Mouse (Mus musculus): ENCODE data around the gene Apol10a.
A peak's percentile ranks its signal among the peaks of the same experiment; 100 is the strongest.
"Not testable (repeated sequence)": the region's sequence is repeated elsewhere in the genome, so short reads cannot be mapped to it uniquely, and the experiment has no call there.

Apol10a gene

DNA sequence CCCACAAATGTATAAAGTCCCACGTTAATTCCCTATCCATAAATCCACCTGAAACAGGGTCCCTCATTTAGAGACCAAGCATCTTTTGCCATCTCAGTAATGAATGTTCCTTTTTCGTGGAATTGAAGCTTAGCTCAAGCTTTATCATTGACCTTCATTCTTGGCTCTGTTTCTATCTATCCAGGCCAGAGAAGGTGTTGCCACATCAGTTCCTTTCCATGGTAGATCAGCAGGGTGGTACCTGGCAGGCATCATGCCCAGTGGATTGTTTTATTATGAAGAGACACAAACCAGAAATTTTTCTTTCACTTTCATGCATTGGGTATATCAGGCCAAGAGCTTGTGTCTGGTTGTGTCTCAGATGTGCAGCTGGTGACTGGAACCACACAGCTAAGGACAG, at the start of gene Apol10a:
TSS of gene Apol10a (plus strand) at position 355 of the 400 bp plus-strand sequence.
- DNase-seq (ENCODE audit: low spot score): not testable (repeated sequence)

DNA sequence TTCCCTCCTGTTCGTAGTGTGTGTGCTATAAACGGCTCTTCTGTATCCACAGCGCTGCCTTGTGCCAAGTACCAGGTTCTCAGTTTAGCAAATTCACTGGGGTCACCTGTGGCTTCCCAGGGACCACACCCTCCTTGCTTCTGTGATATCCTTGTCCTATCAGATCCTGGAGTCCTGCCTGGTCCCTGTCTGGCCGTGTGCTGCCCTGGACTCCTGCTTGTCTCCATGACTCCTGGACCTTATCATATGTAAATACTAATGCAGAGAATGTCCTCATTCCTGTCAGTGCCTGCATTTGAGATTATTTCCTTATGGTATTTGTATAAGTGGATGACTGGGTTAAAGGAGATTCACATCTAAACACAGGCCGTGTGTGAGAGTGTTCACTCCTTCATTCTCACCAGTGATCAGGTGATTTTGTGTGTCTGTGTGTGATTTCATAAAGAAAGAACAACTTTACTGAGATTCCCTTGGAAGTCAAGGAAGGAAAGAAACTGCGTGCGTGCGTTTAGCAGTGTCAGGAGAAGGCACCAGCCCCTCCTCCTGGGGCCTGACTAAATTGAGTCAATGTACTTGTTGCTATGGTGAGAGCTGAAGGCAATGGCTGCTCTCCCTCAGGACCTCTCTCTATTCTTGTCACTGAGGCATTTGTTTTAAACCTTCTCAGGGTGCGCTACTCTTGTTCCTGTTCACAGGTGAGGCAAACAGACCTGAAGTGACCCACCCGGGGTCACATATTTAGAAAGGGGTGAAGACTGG, 48.0 kb upstream of the Apol10a start:
- not testable (repeated sequence) for DNase-seq (ENCODE audit: low spot score)

DNA sequence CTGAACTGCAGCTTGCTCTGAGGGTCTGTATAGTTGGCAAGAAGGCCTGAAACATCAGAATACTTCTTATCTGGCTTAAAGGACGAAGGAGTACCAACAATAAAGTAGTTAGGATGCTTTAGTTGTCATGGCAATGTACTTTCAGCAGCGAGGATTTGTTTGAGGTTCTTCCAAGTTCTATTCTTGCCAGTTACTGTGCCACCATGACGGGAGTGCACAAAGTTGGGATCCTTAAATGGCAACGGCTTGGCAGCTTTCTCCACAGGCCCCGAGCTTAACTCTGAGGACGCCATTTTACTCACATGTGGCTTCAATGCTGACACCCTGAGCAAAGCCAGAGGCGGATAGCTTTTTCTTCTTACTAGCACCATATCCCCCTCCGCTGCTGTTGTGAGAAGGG, 32.1 kb upstream of the Apol10a start:
- not testable (repeated sequence) for DNase-seq (ENCODE audit: low spot score)

DNA sequence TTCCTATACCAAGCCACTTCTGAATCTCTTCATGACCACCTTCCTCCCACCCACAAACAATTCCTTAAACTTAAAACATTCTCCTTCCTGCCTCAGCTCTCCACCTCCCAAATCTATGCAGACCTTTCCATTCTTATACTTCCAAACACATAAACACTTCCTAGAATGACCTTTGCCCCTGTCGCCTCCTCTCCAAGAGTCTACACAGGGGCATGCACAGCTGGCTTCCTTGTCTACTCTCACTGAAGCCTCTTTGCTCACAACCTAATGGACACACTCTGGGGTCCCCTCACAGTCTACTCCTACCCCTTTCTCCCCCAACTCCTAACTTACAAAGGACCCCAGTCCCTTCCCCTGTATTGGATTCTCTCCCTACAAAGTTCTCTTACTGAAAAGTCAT, 31.2 kb upstream of the Apol10a start:
- not testable (repeated sequence) for DNase-seq (ENCODE audit: low spot score)

DNA sequence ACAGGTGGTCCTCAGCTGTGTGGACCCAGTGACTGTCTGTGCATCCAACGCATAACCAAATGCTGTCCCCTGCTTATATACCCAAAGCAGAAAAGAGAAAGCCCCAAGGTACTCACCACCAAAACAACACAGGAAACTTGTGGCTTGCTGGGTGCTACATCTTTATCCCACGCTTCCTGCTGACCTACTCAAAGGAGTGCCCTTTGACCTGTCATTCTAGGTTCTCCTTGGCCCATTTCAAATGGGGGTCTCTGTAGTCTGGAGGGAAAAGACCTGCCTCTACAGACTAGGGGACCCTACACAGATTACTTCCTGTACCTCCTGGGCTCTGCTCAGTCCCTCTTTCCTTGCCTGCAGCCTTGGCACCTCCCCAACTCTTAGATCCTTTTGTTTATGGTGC, 29.5 kb upstream of the Apol10a start, which contains the start of gene Apol7b:
TSS of gene Apol7b (minus strand) at position 101 of the 400 bp plus-strand sequence.
- DNase-seq (ENCODE audit: low spot score): not testable (repeated sequence)

DNA sequence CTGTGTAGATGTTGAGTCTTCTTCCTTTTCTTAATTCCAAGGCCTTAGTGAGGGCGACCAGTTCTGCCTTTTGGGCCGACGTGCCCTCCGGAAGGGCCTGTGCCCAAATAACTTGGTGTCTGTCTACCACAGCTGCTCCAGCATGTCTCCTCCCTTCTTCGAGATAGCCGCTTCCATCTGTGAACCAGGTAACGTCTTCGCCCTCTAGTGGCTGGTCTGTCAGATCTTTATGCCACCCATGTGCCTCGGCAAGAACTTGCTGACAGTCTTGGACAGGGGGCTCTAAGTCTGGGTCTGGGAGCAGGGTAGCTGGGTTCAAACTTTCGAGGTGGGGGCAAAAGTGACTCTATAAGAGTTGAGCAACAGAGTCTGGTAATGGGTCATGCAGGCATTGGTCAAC, 26.9 kb upstream of the Apol10a start:
- DNase-seq (ENCODE audit: low spot score): not testable (repeated sequence)

DNA sequence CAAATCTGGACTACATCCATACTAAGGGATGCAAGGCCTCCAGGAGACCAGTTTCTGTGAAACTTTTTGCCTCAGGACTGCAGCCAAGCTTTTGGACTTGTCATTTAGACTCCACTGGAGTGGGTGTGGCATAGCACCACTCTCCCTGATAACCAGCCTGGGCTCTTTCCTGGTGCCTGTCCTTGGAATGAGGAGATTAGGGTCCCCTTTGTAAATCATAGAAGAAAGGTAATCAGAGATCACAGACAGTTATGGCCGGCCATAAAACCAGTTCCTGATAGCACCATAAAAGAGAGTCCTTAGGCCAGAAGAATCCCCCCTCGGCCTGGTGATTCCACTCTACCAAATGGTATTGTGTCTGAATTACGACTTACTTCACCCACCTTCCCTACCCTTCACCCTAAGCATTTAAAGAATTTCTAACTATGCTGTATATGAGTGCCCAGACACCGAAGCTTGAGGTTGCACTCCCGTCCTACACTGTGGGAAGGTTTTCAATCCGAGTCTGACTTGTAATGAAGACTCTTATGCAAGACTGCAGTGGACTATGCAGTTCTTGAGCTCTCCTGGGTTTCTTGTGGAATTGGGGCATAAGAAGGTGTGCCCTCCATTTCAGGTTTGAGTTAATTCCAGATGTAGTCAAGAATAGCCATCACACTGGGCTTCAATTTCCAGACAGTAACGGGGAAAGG, 2.0 kb upstream of the Apol10a start:
- not testable (repeated sequence) for DNase-seq (ENCODE audit: low spot score)

DNA sequence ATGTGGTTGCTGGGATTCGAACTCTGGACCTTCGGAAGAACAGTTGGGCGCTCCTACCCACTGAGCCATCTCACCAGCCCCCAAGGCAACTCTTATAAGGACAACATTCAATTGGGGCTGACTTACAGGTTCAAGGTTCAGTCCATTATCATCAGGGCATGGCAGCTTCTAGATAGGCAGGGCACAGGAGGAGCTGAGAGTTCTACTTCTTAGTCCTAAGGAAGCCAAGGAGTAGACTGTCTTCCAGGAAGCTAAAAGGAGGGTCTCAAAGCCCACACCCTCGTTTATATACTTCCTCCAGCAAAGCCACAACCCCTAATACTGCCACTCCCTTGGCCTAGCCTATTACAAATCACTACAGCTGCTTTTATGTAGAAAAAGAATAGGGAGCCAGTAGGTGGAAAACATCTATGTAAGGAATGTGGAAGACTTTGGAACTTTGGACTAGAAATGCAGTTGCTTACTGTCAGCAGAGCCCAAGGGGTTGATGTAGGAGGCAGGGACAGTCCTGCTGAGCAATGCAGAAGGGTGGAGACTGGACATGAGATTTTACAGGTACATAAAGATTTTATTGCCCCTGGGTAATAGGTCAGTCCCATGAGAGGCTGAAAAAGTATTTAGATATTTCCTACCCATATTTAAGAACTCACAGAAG, 5.4 kb downstream of the Apol10a start:
- no peak for DNase-seq (ENCODE audit: low spot score)

DNA sequence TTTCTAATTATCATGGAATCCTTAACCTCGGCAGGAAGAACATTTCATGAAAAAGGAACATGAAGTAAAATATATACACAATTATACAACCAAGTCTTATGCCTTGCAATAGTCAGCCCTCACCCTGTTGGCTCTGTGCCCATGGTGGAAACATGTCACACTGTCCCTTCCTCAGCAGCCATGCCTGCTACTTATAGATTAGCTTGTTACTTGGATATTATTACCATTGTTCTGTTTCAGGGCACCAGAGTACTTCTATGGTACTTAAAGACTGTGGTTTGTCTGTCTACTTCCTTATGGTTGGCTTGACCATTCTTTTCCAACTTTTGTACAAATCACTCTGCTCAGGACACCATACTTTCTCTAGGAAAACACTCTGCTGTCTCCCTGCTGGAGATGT, 16.3 kb downstream of the Apol10a start:
- DNase-seq (ENCODE audit: low spot score): not testable (repeated sequence)

DNA sequence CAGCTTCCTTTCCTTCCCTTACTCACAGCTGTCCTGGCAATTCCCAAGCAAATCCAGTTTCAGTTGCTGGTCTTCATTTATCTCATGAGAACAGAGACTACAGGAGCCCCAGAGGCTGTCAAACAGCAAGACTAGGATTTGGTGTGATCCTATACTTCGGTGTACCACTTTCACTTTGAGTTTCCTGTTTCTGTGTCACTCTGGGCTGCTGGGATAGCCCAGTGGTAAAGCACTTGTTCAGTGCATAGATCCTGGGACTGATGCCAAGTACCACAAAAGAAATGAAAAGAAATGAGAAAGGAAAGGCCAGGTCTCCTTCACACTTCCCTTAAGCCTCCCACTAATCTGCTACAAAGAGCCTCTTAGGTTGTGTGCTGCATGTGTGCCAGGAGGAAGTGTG, 17.8 kb downstream of the Apol10a start:
- not testable (repeated sequence) for DNase-seq (ENCODE audit: low spot score)

DNA sequence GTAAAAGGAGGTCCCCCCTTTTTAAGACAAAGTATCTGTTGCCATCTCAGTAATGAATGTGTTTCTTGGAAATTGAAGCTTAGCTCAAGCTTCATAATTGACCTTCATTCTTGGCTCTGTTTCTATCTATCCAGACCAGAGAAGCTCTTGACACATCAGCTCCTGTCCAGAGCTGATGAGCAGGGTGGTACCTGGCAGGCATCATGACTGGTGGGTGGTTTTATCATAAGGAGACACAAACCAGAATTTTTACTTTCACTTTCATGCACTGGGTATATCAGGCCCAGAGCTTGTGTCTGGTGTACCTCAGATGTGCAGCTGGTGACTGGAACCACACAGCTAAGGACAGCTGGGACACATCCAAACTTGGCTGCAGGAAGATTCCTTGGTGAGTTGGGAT, 31.1 kb downstream of the Apol10a start, which contains the start of gene Apol11a:
TSS of gene Apol11a (plus strand) at position 306 of the 400 bp plus-strand sequence.
- DNase-seq (ENCODE audit: low spot score): not testable (repeated sequence)

DNA sequence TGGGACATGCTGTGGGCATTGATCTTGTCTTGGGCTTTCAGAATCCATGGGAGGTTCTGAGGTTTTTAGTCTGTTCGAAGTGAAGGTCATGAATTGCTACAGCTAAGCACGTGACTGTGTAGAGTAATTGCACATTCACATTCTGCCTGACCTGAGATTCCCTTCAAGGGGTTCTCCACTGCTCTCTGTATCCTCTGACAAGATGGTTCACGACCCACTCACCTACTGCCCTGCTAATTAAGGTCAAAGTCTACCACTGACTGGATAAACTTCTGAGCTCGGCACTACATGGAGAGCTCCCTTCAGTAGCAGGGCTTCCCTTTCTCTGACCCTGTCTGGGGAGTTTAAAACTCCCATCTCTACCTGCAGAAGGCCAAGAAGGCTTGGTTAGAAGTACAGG, 43.7 kb downstream of the Apol10a start:
- DNase-seq (ENCODE audit: low spot score): not testable (repeated sequence)

DNA sequence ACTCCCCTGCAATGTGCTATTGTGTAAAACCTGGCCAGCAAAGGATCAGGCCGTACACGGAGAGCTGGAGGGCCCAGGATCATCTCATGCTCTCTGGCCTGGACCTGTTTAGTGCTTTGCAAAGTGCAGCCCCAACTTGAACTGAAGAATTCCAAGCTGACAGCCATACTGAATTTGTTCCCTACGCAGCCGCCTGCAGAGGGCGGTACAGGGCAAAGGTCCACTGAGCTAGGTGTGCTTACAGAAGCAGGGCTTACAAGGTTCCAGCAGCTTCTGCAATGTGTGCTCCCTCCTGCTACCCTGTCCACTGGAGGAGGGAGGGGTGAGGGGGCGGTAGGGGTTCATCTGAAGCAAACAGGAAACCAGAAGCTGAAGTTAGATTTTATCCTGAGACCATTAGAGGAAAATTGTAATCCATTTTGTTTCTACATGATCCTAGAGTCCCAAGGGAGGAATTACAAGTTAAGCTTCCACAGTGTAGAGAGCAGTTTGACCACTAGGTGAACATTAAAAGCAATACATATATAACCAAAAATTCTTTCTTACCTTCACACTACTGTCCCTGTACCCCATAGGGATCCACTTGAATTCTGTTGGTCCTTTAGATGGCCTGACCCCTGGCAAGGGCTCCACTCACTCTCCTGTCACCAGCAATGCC, 46.5 kb downstream of the Apol10a start:
- DNase-seq (ENCODE audit: low spot score): peak; percentile 23

DNA sequence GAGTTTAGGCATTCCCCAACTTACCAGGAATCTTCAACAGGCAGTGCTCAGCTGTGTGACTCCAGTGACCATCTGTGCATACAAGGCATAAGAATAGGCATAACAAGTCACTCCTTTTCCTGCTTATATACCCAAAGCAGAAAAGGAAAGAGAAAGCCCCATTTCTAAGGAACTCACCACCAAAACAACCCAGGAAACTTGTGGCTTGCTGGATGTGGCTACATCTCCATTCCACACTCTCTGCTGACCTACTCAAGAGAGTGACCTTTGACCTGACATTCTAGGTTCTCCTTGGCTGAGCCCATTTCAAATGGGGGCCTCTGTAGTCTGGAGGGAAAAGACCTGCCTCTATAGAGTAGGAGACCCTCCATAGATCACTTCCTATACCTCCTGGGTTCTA, 56.4 kb downstream of the Apol10a start, which contains the start of gene Apol7c:
TSS of gene Apol7c (minus strand) at position 101 of the 400 bp plus-strand sequence.
- DNase-seq (ENCODE audit: low spot score): no peak

DNA sequence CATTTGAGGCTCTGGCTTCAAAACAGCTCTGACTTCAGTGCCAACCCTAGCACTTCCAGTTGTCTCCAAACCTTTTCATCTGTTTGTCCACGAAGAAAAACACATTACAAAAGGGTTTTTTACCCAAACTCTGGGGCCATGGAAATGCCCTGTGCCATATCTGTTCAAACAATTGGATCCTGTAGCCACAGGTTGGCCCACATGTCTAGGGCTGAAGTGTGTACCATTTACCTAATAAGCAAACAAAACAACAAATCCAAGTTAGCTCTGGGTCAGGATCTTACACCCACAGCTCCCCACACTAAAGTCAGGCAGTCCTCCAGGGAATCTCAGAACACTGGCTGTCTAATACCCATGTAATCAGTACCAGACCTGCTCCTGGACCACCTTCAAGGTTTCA, 62.4 kb downstream of the Apol10a start:
- DNase-seq (ENCODE audit: low spot score): not testable (repeated sequence)
